Mouse (Mus musculus) neural tube, embryonic 14.5 days (tissue): ENCODE results near the gene Chsy1. TPM values are rescaled to one million over a fixed set of nuclear protein-coding genes. Genes with fewer than 3 reads are reported as not detected.
A peak's percentile ranks its signal among the peaks of the same experiment; 100 is the strongest.

Source experiments
- ATAC-seq: fragments of 200-750 bp; cut with Nextera tagmentation; 2 replicates; pipeline ENCODE4 v1.8.0; 2017; ENCODE audit warnings: low read depth, mild to moderate bottlenecking, moderate TSS enrichment, moderate library complexity
- H3K27ac ChIP-seq: fragments of 300-500 bp; sonication (generic); 2 replicates; pipeline ENCODE4 v1.5.1; 2014; ENCODE audit warnings: low read depth, mild to moderate bottlenecking, control low read depth, low read length, moderate library complexity, mixed read lengths
- H3K27me3 ChIP-seq: fragments of 300-500 bp; sonication (generic); 2 replicates; pipeline ENCODE4 v1.6.1; 2014; ENCODE audit warnings: low read length; ENCODE audit not compliant: control insufficient read depth, insufficient read depth
- H3K36me3 ChIP-seq: fragments of 300-500 bp; sonication (generic); 2 replicates; pipeline ENCODE4 v1.6.1; 2014; ENCODE audit warnings: low read length, mixed read lengths; ENCODE audit not compliant: control insufficient read depth, insufficient read depth
- H3K4me1 ChIP-seq: fragments of 300-500 bp; sonication (generic); 2 replicates; pipeline ENCODE4 v1.6.1; 2014; ENCODE audit warnings: low read length; ENCODE audit not compliant: control insufficient read depth, insufficient read depth
- H3K4me2 ChIP-seq: fragments of 300-500 bp; sonication (generic); 2 replicates; pipeline ENCODE4 v1.6.1; 2014; ENCODE audit warnings: mild to moderate bottlenecking, low read depth, low read length, control low read depth
- H3K4me3 ChIP-seq: fragments of 300-500 bp; sonication (generic); 2 replicates; pipeline ENCODE4 v1.5.1; 2014; ENCODE audit warnings: low read depth, low read length, control low read depth, mixed read lengths
- H3K9ac ChIP-seq: fragments of 300-500 bp; sonication (generic); replicated peaks from 2 replicates; pipeline ENCODE4 v1.6.1; 2014; ENCODE audit warnings: low read depth, mild to moderate bottlenecking, control low read depth, low read length, mixed read lengths
- H3K9me3 ChIP-seq: fragments of 300-500 bp; sonication (generic); 2 replicates; pipeline ENCODE4 v1.6.1; 2016; ENCODE audit warnings: low read length; ENCODE audit not compliant: control insufficient read depth
- WGBS: fragments of 180-500 bp; shearing (Covaris S2); extraction: QIAGEN DNeasy Blood & Tissue Kit; methylation state at CpG from one replicate; pipeline ENCODE4 v1.1.7; 2014; 5-methylcytosine and 5-hydroxymethylcytosine counted together
- polyA plus RNA-seq: library from polyadenylated mRNA; unstranded; fragments of >200 nt; fragmentation: Nextera tagmentation; extraction: Ambion mirVana; gene quantifications from 2 replicates; pipeline ENCODE4 v1.2.1, GENCODE M21; 2014

Gene Chsy1
- polyA plus RNA-seq, 1 experiment from 2014 or later, result 16.4 TPM

GRCm38 (mm10) chr7:66140095-66140494 is 30.8 kb downstream of the Chsy1 start:
- Histone ChIP-seq H3K4me2 (no peak overlapping the region), H3K4me1 (peaks cover 24% of the 10 kb centered on the region; the same call in 1 of the 2 replicates), H3K4me3 (no peak overlapping the region), H3K27ac (no peak overlapping the region), H3K9me3 (no peaks in the 10 kb centered on the region), H3K36me3 (no peaks in the 10 kb centered on the region), H3K9ac (no peak overlapping the region), H3K27me3 (no peaks in the 10 kb centered on the region)
- ATAC-seq, result no peak
- WGBS, result 72% methylated on average over 3 of the region's 3 CpGs

GRCm38 (mm10) chr7:66140923-66141570 is 31.7 kb downstream of the Chsy1 start:
- peak; percentile 28; the same call in 1 of the 2 replicates for ATAC-seq
- Histone ChIP-seq H3K27ac (no peak overlapping the region), H3K9ac (no peak overlapping the region), H3K27me3 (no peaks in the 10 kb centered on the region), H3K4me3 (no peak overlapping the region), H3K4me2 (no peak overlapping the region), H3K9me3 (no peaks in the 10 kb centered on the region), H3K4me1 (peaks cover 21% of the 10 kb centered on the region; the same call in 1 of the 2 replicates), H3K36me3 (no peaks in the 10 kb centered on the region)
- 33% methylated on average over 4 of the region's 4 CpGs for WGBS

- H3K4me2 ChIP-seq, result no peak overlapping the region
- no peaks in the 10 kb centered on the region for H3K27me3 ChIP-seq
- no peak overlapping the region for H3K9ac ChIP-seq
- ATAC-seq, result no peak
- no peak overlapping the region for H3K27ac ChIP-seq
- peaks cover 15% of the 10 kb centered on the region; the same call in 1 of the 2 replicates for H3K4me1 ChIP-seq
- H3K9me3 ChIP-seq, result no peaks in the 10 kb centered on the region
- WGBS, result 81% methylated on average over 7 of the region's 7 CpGs
- H3K36me3 ChIP-seq, result no peaks in the 10 kb centered on the region
- H3K4me3 ChIP-seq, result no peak overlapping the region
Observed at GRCm38 (mm10) chr7:66142514-66142913, 33.2 kb downstream of the Chsy1 start.

- H3K9ac ChIP-seq, result no peak overlapping the region
- WGBS, result 90% methylated on average over 2 of the region's 2 CpGs
- H3K9me3 ChIP-seq, result no peaks in the 10 kb centered on the region
- H3K27me3 ChIP-seq, result no peaks in the 10 kb centered on the region
- H3K36me3 ChIP-seq, result no peaks in the 10 kb centered on the region
- peaks cover 15% of the 10 kb centered on the region; the same call in 1 of the 2 replicates for H3K4me1 ChIP-seq
- no peak overlapping the region for H3K4me2 ChIP-seq
- H3K4me3 ChIP-seq, result no peak overlapping the region
- ATAC-seq, result no peak
- H3K27ac ChIP-seq, result no peak overlapping the region
Observed at GRCm38 (mm10) chr7:66144543-66144942, 35.2 kb downstream of the Chsy1 start.

- Histone ChIP-seq H3K4me2 (no peak overlapping the region), H3K36me3 (no peaks in the 10 kb centered on the region), H3K9ac (no peak overlapping the region), H3K9me3 (no peaks in the 10 kb centered on the region), H3K4me1 (0 out of 2 replicates have a peak, but pooled peaks cover 4% of the 10 kb centered on the region), H3K27me3 (no peaks in the 10 kb centered on the region), H3K4me3 (no peak overlapping the region), H3K27ac (no peak overlapping the region)
- WGBS, result 100% methylated on average over 1 of the region's 1 CpGs
- no peak for ATAC-seq
Observed at GRCm38 (mm10) chr7:66147156-66147555, 37.8 kb downstream of the Chsy1 start.

GRCm38 (mm10) chr7:66147816-66148215 is 38.5 kb downstream of the Chsy1 start:
- no peak for ATAC-seq
- no peak overlapping the region for H3K4me2 ChIP-seq
- WGBS, result 92% methylated on average over 3 of the region's 3 CpGs
- H3K4me1 ChIP-seq, result no peaks in the 10 kb centered on the region
- H3K36me3 ChIP-seq, result no peaks in the 10 kb centered on the region
- H3K9me3 ChIP-seq, result no peaks in the 10 kb centered on the region
- no peak overlapping the region for H3K9ac ChIP-seq
- no peak overlapping the region for H3K27ac ChIP-seq
- H3K4me3 ChIP-seq, result no peak overlapping the region
- no peaks in the 10 kb centered on the region for H3K27me3 ChIP-seq

GRCm38 (mm10) chr7:66149506-66149905 is 40.2 kb downstream of the Chsy1 start:
- H3K27ac ChIP-seq, result no peak overlapping the region
- no peaks in the 10 kb centered on the region for H3K4me1 ChIP-seq
- no peaks in the 10 kb centered on the region for H3K36me3 ChIP-seq
- H3K27me3 ChIP-seq, result no peaks in the 10 kb centered on the region
- WGBS, result 69% methylated on average over 8 of the region's 8 CpGs
- H3K4me3 ChIP-seq, result no peak overlapping the region
- H3K9me3 ChIP-seq, result no peaks in the 10 kb centered on the region
- no peak overlapping the region for H3K9ac ChIP-seq
- ATAC-seq, result no peak
- H3K4me2 ChIP-seq, result no peak overlapping the region

- 84% methylated on average over 3 of the region's 3 CpGs for WGBS
- Histone ChIP-seq H3K27me3 (no peaks in the 10 kb centered on the region), H3K27ac (no peak overlapping the region), H3K9ac (no peak overlapping the region), H3K4me1 (no peaks in the 10 kb centered on the region), H3K4me3 (no peak overlapping the region), H3K36me3 (no peaks in the 10 kb centered on the region), H3K4me2 (no peak overlapping the region), H3K9me3 (no peaks in the 10 kb centered on the region)
- no peak for ATAC-seq
Observed at GRCm38 (mm10) chr7:66150411-66150810, 41.1 kb downstream of the Chsy1 start.

- Histone ChIP-seq H3K9ac (no peak overlapping the region), H3K27ac (no peak overlapping the region), H3K4me3 (no peak overlapping the region), H3K27me3 (no peaks in the 10 kb centered on the region), H3K4me1 (0 out of 2 replicates have a peak, but pooled peaks cover 3% of the 10 kb centered on the region), H3K36me3 (no peaks in the 10 kb centered on the region), H3K4me2 (no peak overlapping the region), H3K9me3 (no peaks in the 10 kb centered on the region)
- no peak for ATAC-seq
- WGBS, result 66% methylated on average over 9 of the region's 9 CpGs
Observed at GRCm38 (mm10) chr7:66157413-66157812, 48.1 kb downstream of the Chsy1 start.
